Mouse (Mus musculus): ENCODE results near the gene Vps39. TPM values are rescaled to one million over a fixed set of nuclear protein-coding genes. Genes with fewer than 3 reads are reported as not detected.

Gene Vps39
- polyA plus RNA-seq, 1 experiment from 2014 or later: 24.6 TPM

GRCm38 (mm10) chr2:120367416-120368207, 14.7 kb upstream of the Vps39 start:
- peaks cover 83% of the 10 kb centered on the region for H3K36me3 ChIP-seq (ENCODE audit: control insufficient read depth, insufficient read depth, low read length)
- H3K27ac ChIP-seq (ENCODE audit: low read depth): no peak overlapping the region
- no peak overlapping the region for H3K4me2 ChIP-seq (ENCODE audit: low read length)
- no peak overlapping the region for H3K4me3 ChIP-seq (ENCODE audit: low read depth, low read length)
- no peaks in the 10 kb centered on the region for H3K9me3 ChIP-seq (ENCODE audit: control insufficient read depth, low read length)
- ATAC-seq (replicated peaks; ENCODE audit: low FRiP score, low TSS enrichment, low read depth) (no peak), DNase-seq (ENCODE audit: low spot score) (no peak)
- H3K4me1 ChIP-seq (replicated peaks; ENCODE audit: control insufficient read depth, insufficient read depth, low read length): no peaks in the 10 kb centered on the region
- WGBS: 91% methylated on average over 4 of the region's 4 CpGs
- H3K9ac ChIP-seq (ENCODE audit: low read length): no peak overlapping the region
- H3K27me3 ChIP-seq (replicated peaks; ENCODE audit: control insufficient read depth, insufficient read depth, low read length): no peaks in the 10 kb centered on the region

GRCm38 (mm10) chr2:120366501-120366900, 13.6 kb upstream of the Vps39 start:
- no peak overlapping the region for H3K27ac ChIP-seq (ENCODE audit: low read depth)
- DNase-seq (ENCODE audit: low spot score): no peak
- no peaks in the 10 kb centered on the region for H3K27me3 ChIP-seq (replicated peaks; ENCODE audit: control insufficient read depth, insufficient read depth, low read length)
- WGBS: 89% methylated on average over 3 of the region's 3 CpGs
- no peaks in the 10 kb centered on the region for H3K4me1 ChIP-seq (replicated peaks; ENCODE audit: control insufficient read depth, insufficient read depth, low read length)
- no peak overlapping the region for H3K9ac ChIP-seq (ENCODE audit: low read length)
- peaks cover 85% of the 10 kb centered on the region for H3K36me3 ChIP-seq (ENCODE audit: control insufficient read depth, insufficient read depth, low read length)
- no peak overlapping the region for H3K4me3 ChIP-seq (ENCODE audit: low read depth, low read length)
- no peaks in the 10 kb centered on the region for H3K9me3 ChIP-seq (ENCODE audit: control insufficient read depth, low read length)
- H3K4me2 ChIP-seq (ENCODE audit: low read length): no peak overlapping the region
- no peak for ATAC-seq (replicated peaks; ENCODE audit: low FRiP score, low TSS enrichment, low read depth)

- Histone ChIP-seq H3K4me3 (ENCODE audit: low read depth, low read length) (no peak overlapping the region), H3K4me1 (replicated peaks; ENCODE audit: control insufficient read depth, insufficient read depth, low read length) (no peaks in the 10 kb centered on the region), H3K9me3 (ENCODE audit: control insufficient read depth, low read length) (no peaks in the 10 kb centered on the region), H3K4me2 (ENCODE audit: low read length) (no peak overlapping the region), H3K27ac (ENCODE audit: low read depth) (no peak overlapping the region), H3K9ac (ENCODE audit: low read length) (no peak overlapping the region), H3K36me3 (ENCODE audit: control insufficient read depth, insufficient read depth, low read length) (peaks cover 62% of the 10 kb centered on the region), H3K27me3 (replicated peaks; ENCODE audit: control insufficient read depth, insufficient read depth, low read length) (no peaks in the 10 kb centered on the region)
- 50% methylated on average over 1 of the region's 1 CpGs for WGBS
- no peak for ATAC-seq (replicated peaks; ENCODE audit: low FRiP score, low TSS enrichment, low read depth)
- no peak for DNase-seq (ENCODE audit: low spot score)
These were observed 7.5 kb upstream of the Vps39 start for GRCm38 (mm10) chr2:120360425-120360824.

GRCm38 (mm10) chr2:120351321-120351720, 1.6 kb downstream of the Vps39 start:
- Histone ChIP-seq H3K9me3 (ENCODE audit: control insufficient read depth, low read length) (no peaks in the 10 kb centered on the region), H3K4me2 (ENCODE audit: low read length) (no peak overlapping the region), H3K27ac (ENCODE audit: low read depth) (no peak overlapping the region), H3K4me3 (ENCODE audit: low read depth, low read length) (no peak overlapping the region), H3K4me1 (replicated peaks; ENCODE audit: control insufficient read depth, insufficient read depth, low read length) (no peaks in the 10 kb centered on the region), H3K9ac (ENCODE audit: low read length) (no peak overlapping the region), H3K36me3 (ENCODE audit: control insufficient read depth, insufficient read depth, low read length) (peaks cover 41% of the 10 kb centered on the region), H3K27me3 (replicated peaks; ENCODE audit: control insufficient read depth, insufficient read depth, low read length) (no peaks in the 10 kb centered on the region)
- 82% methylated on average over 5 of the region's 5 CpGs for WGBS
- DNase-seq (ENCODE audit: low spot score): no peak
- ATAC-seq (replicated peaks; ENCODE audit: low FRiP score, low TSS enrichment, low read depth): no peak

GRCm38 (mm10) chr2:120348120-120348519, 4.8 kb downstream of the Vps39 start:
- H3K27ac ChIP-seq (ENCODE audit: low read depth): no peak overlapping the region
- no peak overlapping the region for H3K4me2 ChIP-seq (ENCODE audit: low read length)
- peaks cover 48% of the 10 kb centered on the region for H3K36me3 ChIP-seq (ENCODE audit: control insufficient read depth, insufficient read depth, low read length)
- H3K9me3 ChIP-seq (ENCODE audit: control insufficient read depth, low read length): no peaks in the 10 kb centered on the region
- ATAC-seq (replicated peaks; ENCODE audit: low FRiP score, low TSS enrichment, low read depth): no peak
- DNase-seq (ENCODE audit: low spot score): no peak
- no peaks in the 10 kb centered on the region for H3K4me1 ChIP-seq (replicated peaks; ENCODE audit: control insufficient read depth, insufficient read depth, low read length)
- H3K9ac ChIP-seq (ENCODE audit: low read length): no peak overlapping the region
- WGBS: 87% methylated on average over 9 of the region's 9 CpGs
- H3K27me3 ChIP-seq (replicated peaks; ENCODE audit: control insufficient read depth, insufficient read depth, low read length): no peaks in the 10 kb centered on the region
- no peak overlapping the region for H3K4me3 ChIP-seq (ENCODE audit: low read depth, low read length)

GRCm38 (mm10) chr2:120341741-120342140, 11.2 kb downstream of the Vps39 start:
- Histone ChIP-seq H3K4me2 (ENCODE audit: low read length) (no peak overlapping the region), H3K4me1 (replicated peaks; ENCODE audit: control insufficient read depth, insufficient read depth, low read length) (no peaks in the 10 kb centered on the region), H3K27me3 (replicated peaks; ENCODE audit: control insufficient read depth, insufficient read depth, low read length) (no peaks in the 10 kb centered on the region), H3K9ac (ENCODE audit: low read length) (no peak overlapping the region), H3K4me3 (ENCODE audit: low read depth, low read length) (no peak overlapping the region), H3K36me3 (ENCODE audit: control insufficient read depth, insufficient read depth, low read length) (peaks cover 76% of the 10 kb centered on the region), H3K9me3 (ENCODE audit: control insufficient read depth, low read length) (no peaks in the 10 kb centered on the region), H3K27ac (ENCODE audit: low read depth) (no peak overlapping the region)
- WGBS: 91% methylated on average over 1 of the region's 1 CpGs
- DNase-seq (ENCODE audit: low spot score) (no peak), ATAC-seq (replicated peaks; ENCODE audit: low FRiP score, low TSS enrichment, low read depth) (no peak)

- Histone ChIP-seq H3K9me3 (ENCODE audit: control insufficient read depth, low read length) (no peaks in the 10 kb centered on the region), H3K4me3 (ENCODE audit: low read depth, low read length) (no peak overlapping the region), H3K36me3 (ENCODE audit: control insufficient read depth, insufficient read depth, low read length) (peaks cover 62% of the 10 kb centered on the region), H3K4me2 (ENCODE audit: low read length) (no peak overlapping the region), H3K9ac (ENCODE audit: low read length) (no peak overlapping the region), H3K4me1 (replicated peaks; ENCODE audit: control insufficient read depth, insufficient read depth, low read length) (no peaks in the 10 kb centered on the region), H3K27ac (ENCODE audit: low read depth) (no peak overlapping the region), H3K27me3 (replicated peaks; ENCODE audit: control insufficient read depth, insufficient read depth, low read length) (no peaks in the 10 kb centered on the region)
- ATAC-seq (replicated peaks; ENCODE audit: low FRiP score, low TSS enrichment, low read depth) (no peak), DNase-seq (ENCODE audit: low spot score) (no peak)
- WGBS: 71% methylated on average over 2 of the region's 2 CpGs
These were observed 15.1 kb downstream of the Vps39 start for GRCm38 (mm10) chr2:120337886-120338285.

GRCm38 (mm10) chr2:120331575-120331974, 21.4 kb downstream of the Vps39 start:
- Histone ChIP-seq H3K36me3 (ENCODE audit: control insufficient read depth, insufficient read depth, low read length) (peaks cover 71% of the 10 kb centered on the region), H3K9me3 (ENCODE audit: control insufficient read depth, low read length) (no peaks in the 10 kb centered on the region), H3K4me1 (replicated peaks; ENCODE audit: control insufficient read depth, insufficient read depth, low read length) (no peaks in the 10 kb centered on the region), H3K27me3 (replicated peaks; ENCODE audit: control insufficient read depth, insufficient read depth, low read length) (no peaks in the 10 kb centered on the region), H3K4me3 (ENCODE audit: low read depth, low read length) (no peak overlapping the region), H3K9ac (ENCODE audit: low read length) (no peak overlapping the region), H3K4me2 (ENCODE audit: low read length) (no peak overlapping the region), H3K27ac (ENCODE audit: low read depth) (no peak overlapping the region)
- no peak for DNase-seq (ENCODE audit: low spot score)
- 88% methylated on average over 4 of the region's 4 CpGs for WGBS
- no peak for ATAC-seq (replicated peaks; ENCODE audit: low FRiP score, low TSS enrichment, low read depth)

- Histone ChIP-seq H3K4me1 (replicated peaks; ENCODE audit: control insufficient read depth, insufficient read depth, low read length) (no peaks in the 10 kb centered on the region), H3K4me2 (ENCODE audit: low read length) (no peak overlapping the region), H3K4me3 (ENCODE audit: low read depth, low read length) (no peak overlapping the region), H3K27me3 (replicated peaks; ENCODE audit: control insufficient read depth, insufficient read depth, low read length) (no peaks in the 10 kb centered on the region), H3K9me3 (ENCODE audit: control insufficient read depth, low read length) (no peaks in the 10 kb centered on the region), H3K9ac (ENCODE audit: low read length) (no peak overlapping the region), H3K27ac (ENCODE audit: low read depth) (no peak overlapping the region), H3K36me3 (ENCODE audit: control insufficient read depth, insufficient read depth, low read length) (peaks cover 31% of the 10 kb centered on the region)
- ATAC-seq (replicated peaks; ENCODE audit: low FRiP score, low TSS enrichment, low read depth): no peak
- 53% methylated on average over 4 of the region's 4 CpGs for WGBS
- DNase-seq (ENCODE audit: low spot score): no peak
These were observed 37.9 kb downstream of the Vps39 start for GRCm38 (mm10) chr2:120315077-120315476.

Measured in intestine, embryonic 14.5 days (tissue).